ENCODE assay signal across 8 mouse cellular contexts in the genomic region with DNA sequence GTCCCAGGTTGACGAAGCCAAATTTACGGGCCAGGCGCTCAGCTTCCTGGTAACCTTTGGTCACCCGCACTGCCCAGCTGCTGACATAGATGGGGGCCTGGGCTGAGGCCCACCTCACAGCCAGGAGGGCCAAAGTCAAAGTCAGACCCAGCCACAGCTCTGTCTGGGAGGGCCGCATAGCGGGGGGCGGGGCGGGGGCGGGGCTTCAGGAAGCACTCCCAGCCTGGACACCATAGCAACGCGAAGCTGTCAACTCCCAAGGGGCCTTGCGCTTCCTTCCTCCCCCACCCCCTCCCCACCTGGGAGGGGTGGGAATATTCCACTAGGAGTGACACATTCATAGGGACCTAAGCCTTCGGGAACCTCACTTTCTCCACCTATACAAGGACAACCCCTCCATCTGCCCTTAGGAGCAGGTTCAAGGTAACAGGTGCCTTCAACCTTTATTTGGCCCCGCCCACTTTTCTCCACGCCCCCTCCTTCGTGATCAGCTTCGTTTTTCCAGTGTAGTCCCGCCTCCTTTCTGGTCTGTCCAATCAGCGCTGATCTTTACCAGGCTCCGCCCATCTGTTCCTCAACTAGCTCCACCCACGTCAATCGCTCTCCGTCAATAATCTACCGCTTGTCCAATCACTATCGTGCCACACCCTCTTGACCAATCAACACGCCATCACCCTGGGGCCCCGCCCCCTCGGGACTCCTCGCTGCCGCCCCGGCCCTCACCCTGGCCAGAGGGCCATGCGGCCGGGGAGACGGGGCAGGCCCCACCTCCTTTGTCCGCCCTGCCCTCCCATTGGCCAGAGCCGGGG. TPM values are rescaled to one million over a fixed set of nuclear protein-coding genes. Genes with fewer than 3 reads are reported as not detected.
DNase-seq lines count a peak whose midpoint lies in the region; ATAC-seq and TF ChIP-seq lines count a peak whose summit lies in the region.

Gene Pcsk4, minus strand, starts transcription at position 226 of the 809 bp plus-strand sequence.
Gene Reep6, plus strand, starts transcription at position 681 of the 809 bp plus-strand sequence.

- TF ChIP-seq CTCF in MEL (IDR thresholded peaks at IDR 0.05 in 2 of 3, conservative IDR thresholded peaks at IDR 0.05 in 1 of 3; ENCODE audit: control insufficient read depth in 1 of 3, insufficient read depth in 1 of 3, low read depth in 2 of 3, low read length in 3 of 3, poor library complexity in 1 of 3, severe bottlenecking in 1 of 3): no peak
- no peak for TF ChIP-seq CTCF in cerebellum, adult 2 months (IDR thresholded peaks at IDR 0.05; ENCODE audit: borderline replicate concordance, insufficient read depth, low read depth, low read length)
- TF ChIP-seq CTCF in forebrain, postnatal 0 days (IDR thresholded peaks at IDR 0.05; ENCODE audit: low read depth): no peak

- peaks cover 14 to 25% of the 10 kb centered on the region in 2 experiments for H3K4me1 ChIP-seq in MEL (ENCODE audit: control insufficient read depth in 1 of 2, insufficient read depth in 2 of 2, low read length in 2 of 2)
- peaks cover 29% of the 10 kb centered on the region for H3K4me1 ChIP-seq in cerebellum, adult 2 months (ENCODE audit: control insufficient read depth, insufficient read depth, low read length)
- peaks cover 11% of the 10 kb centered on the region for H3K4me1 ChIP-seq in forebrain, postnatal 0 days (ENCODE audit: insufficient read depth)
- peaks cover 30% of the 10 kb centered on the region for H3K4me1 ChIP-seq in lung, embryonic 15.5 days

- peak; percentile 99 for DNase-seq in MEL (ENCODE audit: low read depth, low spot score)
- DNase-seq in cerebellum, adult 2 months: peak; percentile 91 to 96
- DNase-seq in forebrain, postnatal 0 days: peak; percentile 96
- DNase-seq in heart, postnatal 4 days: peak; percentile 95
- DNase-seq in layer of hippocampus, adult 8-10 months (ENCODE audit: low spot score in 2 of 2): peak; percentile 96 to 97
- peak; percentile 94 for DNase-seq in ovary, postnatal 10 days (ENCODE audit: low spot score)
- peak; percentile 56 to 57 for DNase-seq in thymus, postnatal 10 days (ENCODE audit: low spot score in 2 of 2)

- WGBS in cerebellum, adult 2 months: 5% methylated on average over 36 of the region's 36 CpGs
- 5% methylated on average over 31 of the region's 36 CpGs for WGBS in forebrain, postnatal 0 days
- WGBS in lung, embryonic 15.5 days: 5% methylated on average over 36 of the region's 36 CpGs

- no peaks in the 10 kb centered on the region for H3K27me3 ChIP-seq in MEL (ENCODE audit: control insufficient read depth in 1 of 2, insufficient read depth in 2 of 2, low read length in 2 of 2)
- H3K27me3 ChIP-seq in cerebellum, adult 2 months (ENCODE audit: control insufficient read depth, insufficient read depth, low read length): no peaks in the 10 kb centered on the region
- 0 out of 2 replicates have a peak, but pooled peaks cover 5% of the 10 kb centered on the region for H3K27me3 ChIP-seq in forebrain, postnatal 0 days (ENCODE audit: insufficient read depth, low read length)
- H3K27me3 ChIP-seq in lung, embryonic 15.5 days: peaks cover 14% of the 10 kb centered on the region; the same call in 1 of the 2 replicates

- TF ChIP-seq RAD21 in MEL (IDR thresholded peaks at IDR 0.05; ENCODE audit: low read depth, low read length): no peak

- no peak for TF ChIP-seq EP300 in MEL (IDR thresholded peaks at IDR 0.05; ENCODE audit: low read depth in 1 of 2, low read length in 2 of 2)

- peaks cover 0 to 22% of the 10 kb centered on the region in 2 experiments; a peak in 2 of 4 replicates for H3K36me3 ChIP-seq in MEL (ENCODE audit: control insufficient read depth in 1 of 2, insufficient read depth in 2 of 2, low read length in 2 of 2)
- no peaks in the 10 kb centered on the region for H3K36me3 ChIP-seq in forebrain, postnatal 0 days (ENCODE audit: insufficient read depth)
- H3K36me3 ChIP-seq in lung, embryonic 15.5 days: no peaks in the 10 kb centered on the region

- H3K4me2 ChIP-seq in forebrain, postnatal 0 days (ENCODE audit: low read depth): peak within 1 kb of the TSS; percentile 90
- peak within 1 kb of the TSS; percentile 98 for H3K4me2 ChIP-seq in lung, embryonic 15.5 days

- peak within 1 kb of the TSS; percentile 82 for H3K9ac ChIP-seq in MEL (ENCODE audit: control insufficient read depth, low read depth, low read length, poor library complexity, severe bottlenecking)
- H3K9ac ChIP-seq in forebrain, postnatal 0 days: peak within 1 kb of the TSS; percentile 47
- peak within 1 kb of the TSS; percentile 49 for H3K9ac ChIP-seq in lung, embryonic 15.5 days

- H3K79me2 ChIP-seq in MEL (ENCODE audit: control insufficient read depth, insufficient read depth, low read length, poor library complexity): peaks cover 2% of the 10 kb centered on the region; the same call in 1 of the 2 replicates

- peak within 1 kb of the TSS; percentile 72 to 96 for H3K4me3 ChIP-seq in MEL (ENCODE audit: control insufficient read depth in 1 of 2, insufficient read depth in 1 of 2, low read depth in 2 of 2, low read length in 2 of 2)
- H3K4me3 ChIP-seq in cerebellum, adult 2 months (replicated peaks; ENCODE audit: insufficient read depth, low read depth, low read length): peak within 1 kb of the TSS; percentile 64
- H3K4me3 ChIP-seq in forebrain, postnatal 0 days (ENCODE audit: low read depth, low read length): peak within 1 kb of the TSS; percentile 54
- H3K4me3 ChIP-seq in lung, embryonic 15.5 days: peak within 1 kb of the TSS; percentile 53

- no peak within 1 kb of the TSS; the same call in 1 of the 2 replicates for H3K27ac ChIP-seq in MEL (ENCODE audit: control insufficient read depth, low read depth, low read length)
- no peak within 1 kb of the TSS for H3K27ac ChIP-seq in cerebellum, adult 2 months (ENCODE audit: insufficient read depth, low read length)
- H3K27ac ChIP-seq in forebrain, postnatal 0 days (ENCODE audit: low read depth, low read length): no peak within 1 kb of the TSS
- peak within 1 kb of the TSS; percentile 43; the same call in 1 of the 2 replicates for H3K27ac ChIP-seq in lung, embryonic 15.5 days

- TF ChIP-seq POLR2A in MEL (IDR thresholded peaks at IDR 0.05; ENCODE audit: control insufficient read depth in 1 of 2, insufficient read depth in 1 of 2, low read depth in 1 of 2, low read length in 2 of 2, poor library complexity in 1 of 2): no peak
- TF ChIP-seq POLR2A in cerebellum, adult 2 months (IDR thresholded peaks at IDR 0.05; ENCODE audit: borderline replicate concordance, insufficient read depth, low read length): no peak

- ATAC-seq in forebrain, postnatal 0 days: peak; percentile 93
- ATAC-seq in lung, embryonic 15.5 days (ENCODE audit: borderline replicate concordance, extremely low read depth, low FRiP score, low TSS enrichment): peak; percentile 95

- no peaks in the 10 kb centered on the region for H3K9me3 ChIP-seq in MEL (replicated peaks; ENCODE audit: insufficient read depth, low read length)
- H3K9me3 ChIP-seq in forebrain, postnatal 0 days (ENCODE audit: low read length): no peaks in the 10 kb centered on the region
- H3K9me3 ChIP-seq in lung, embryonic 15.5 days: no peaks in the 10 kb centered on the region

TF ChIP-seq in MEL, 35 proteins besides CTCF, POLR2A, EP300 and RAD21 (continues in another document):
- 0 out of 2 replicates have a peak, but pooled peaks have one; percentile 7 for TF ChIP-seq UBTF (IDR thresholded peaks at IDR 0.05; ENCODE audit: borderline replicate concordance, insufficient read depth, low read depth, low read length)
- peak; percentile 53; the same call in 1 of the 2 replicates for TF ChIP-seq MAZ (IDR thresholded peaks at IDR 0.05; ENCODE audit: low read depth, low read length)
- peak; percentile 81 for TF ChIP-seq MXI1 (IDR thresholded peaks at IDR 0.05; ENCODE audit: low read depth, low read length)
- no peak for TF ChIP-seq USF2 (IDR thresholded peaks at IDR 0.05; ENCODE audit: borderline replicate concordance in 1 of 2, insufficient read depth in 1 of 2, low read depth in 1 of 2, low read length in 2 of 2)
- peak; percentile 50 for TF ChIP-seq MAX (IDR thresholded peaks at IDR 0.05; ENCODE audit: low read length)
- TF ChIP-seq ZKSCAN1 (IDR thresholded peaks at IDR 0.05; ENCODE audit: low read depth, low read length): no peak
- no peak for TF ChIP-seq NELFE (IDR thresholded peaks at IDR 0.05; ENCODE audit: low read depth, low read length)
- TF ChIP-seq POLR2AphosphoS5 (IDR thresholded peaks at IDR 0.05; ENCODE audit: borderline replicate concordance, low read depth, low read length): no peak
- no peak for TF ChIP-seq TAL1 (IDR thresholded peaks at IDR 0.05; ENCODE audit: low read length)
- no peak for TF ChIP-seq ZMIZ1 (IDR thresholded peaks at IDR 0.05; ENCODE audit: low read depth, low read length)
- no peak for TF ChIP-seq MEF2A (IDR thresholded peaks at IDR 0.05; ENCODE audit: extremely low read depth, insufficient replicate concordance, low read depth, low read length, poor library complexity, severe bottlenecking)
- TF ChIP-seq ZNF384 (IDR thresholded peaks at IDR 0.05; ENCODE audit: low read depth, low read length): no peak
- TF ChIP-seq KAT2A (conservative IDR thresholded peaks at IDR 0.05; ENCODE audit: low read depth, low read length): no peak
- no peak for TF ChIP-seq ZC3H11A (IDR thresholded peaks at IDR 0.05; ENCODE audit: low read depth, low read length)
- no peak for TF ChIP-seq ETS1 (IDR thresholded peaks at IDR 0.05; ENCODE audit: low read depth, low read length)

RNA-seq across cellular contexts. Expression of gene Pcsk4, which starts in this region (rescaled TPM):
- 6.1 and 6.5 TPM in 2 replicates for total RNA-seq in MEL (2012; rRNA removed)
- 10 to 100 TPM in 1 of 2 experiments, not detected in 1; 23.1 TPM for polyA plus RNA-seq in MEL (2012; ENCODE audit: insufficient read depth in 1 of 2, insufficient read length in 2 of 2, low read depth in 1 of 2, low replicate concordance in 2 of 2, missing spikeins in 1 of 2)
- polyA plus RNA-seq in cerebellum, adult 2 months (2012; rRNA removed): 13.7 and 14.1 TPM in 2 replicates
- total RNA-seq in forebrain, postnatal 0 days (2014; rRNA removed): 3.4 and 3.8 TPM in 2 replicates
- 7.4 TPM in 2 replicates for polyA plus RNA-seq in forebrain, postnatal 0 days (2015; fragmentation: Nextera tagmentation; extraction: Ambion mirVana)
- 1 to 10 TPM; 1.3 to 2.0 TPM for total RNA-seq in heart, postnatal 4 days (2021)
- total RNA-seq in layer of hippocampus, adult 8-10 months (2022): 1 to 10 TPM; 3.3 to 6.4 (median 4.1) TPM
- 3.4 and 4.0 TPM in 2 replicates for polyA plus RNA-seq in lung, embryonic 15.5 days (2015; fragmentation: Nextera tagmentation; extraction: Ambion mirVana)

RNA-seq across cellular contexts. Expression of gene Reep6, which starts in this region (rescaled TPM):
- total RNA-seq in MEL (2012; rRNA removed): 3.1 and 3.2 TPM in 2 replicates
- polyA plus RNA-seq in MEL (2012; ENCODE audit: insufficient read depth in 1 of 2, insufficient read length in 2 of 2, low read depth in 1 of 2, low replicate concordance in 2 of 2, missing spikeins in 1 of 2): 10 to 100 TPM in 1 of 2 experiments, not detected in 1; 27.9 TPM
- polyA plus RNA-seq in cerebellum, adult 2 months (2012; rRNA removed): 9.0 and 10.3 TPM in 2 replicates
- 1.8 and 2.7 TPM in 2 replicates for total RNA-seq in forebrain, postnatal 0 days (2014; rRNA removed)
- polyA plus RNA-seq in forebrain, postnatal 0 days (2015; fragmentation: Nextera tagmentation; extraction: Ambion mirVana): 5.1 and 6.4 TPM in 2 replicates
- 1 to 10 TPM; 1.6 to 1.8 TPM for total RNA-seq in heart, postnatal 4 days (2021)
- total RNA-seq in layer of hippocampus, adult 8-10 months (2022): 10 to 100 TPM in 2 of 4 experiments, 1 to 10 TPM in 2; 9.2 to 12.3 (median 10.2) TPM
- polyA plus RNA-seq in lung, embryonic 15.5 days (2015; fragmentation: Nextera tagmentation; extraction: Ambion mirVana): 13.8 and 14.2 TPM in 2 replicates
